Comparison of ENCODE assay signal across 23 mouse cellular contexts in the genomic region with DNA sequence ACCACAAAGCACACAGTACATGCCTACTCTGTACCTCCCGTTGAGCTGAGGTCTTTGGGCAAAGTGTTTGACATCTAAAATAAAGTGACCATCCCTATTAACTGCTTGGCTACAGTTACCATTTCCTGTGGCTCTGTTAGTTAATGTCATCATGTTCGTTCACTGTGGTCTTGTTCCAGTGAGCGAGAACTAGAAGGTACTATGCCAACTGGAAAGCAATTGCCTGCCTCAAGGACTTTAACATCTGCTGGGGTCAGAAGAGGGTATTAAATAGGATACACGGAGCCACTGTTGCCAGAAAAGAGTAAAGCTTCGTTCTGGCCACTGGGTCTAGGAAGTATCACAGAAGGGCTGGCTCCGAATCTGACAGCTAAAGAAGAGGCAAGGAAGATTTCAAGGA. TPM values are rescaled to one million over a fixed set of nuclear protein-coding genes. Genes with fewer than 3 reads are reported as not detected.
DNase-seq lines count a peak whose midpoint lies in the region; ATAC-seq lines count a peak whose summit lies in the region.
"Had no signal": no experiment of that assay in that cellular context is flagged by ENCODE, and none has a peak within 500 bp of the region (broad histone marks: within the 10 kb centered on the region; RNA-seq: fewer than 3 reads in every experiment).

No protein-coding gene starts in this region.

- 80% methylated on average over 6 of the region's 6 CpGs for WGBS in hindbrain, embryonic 16.5 days
- WGBS in hindbrain, embryonic 11.5 days: 85% methylated on average over 6 of the region's 6 CpGs

- peak; percentile 37; the same call in 1 of the 2 replicates for ATAC-seq in hindbrain, embryonic 16.5 days
- no peak for ATAC-seq in hindbrain, embryonic 11.5 days (ENCODE audit: low FRiP score)
- ATAC-seq: activated CD4-positive, CD25-positive, alpha-beta regulatory T cell, adult 4 months; forebrain, embryonic 13.5 days; forebrain, embryonic 16.5 days; intestine, postnatal 0 days had no signal

- H3K9ac ChIP-seq in hindbrain, embryonic 16.5 days (ENCODE audit: low read depth, low read length): no peak overlapping the region
- H3K9ac ChIP-seq in hindbrain, embryonic 11.5 days (ENCODE audit: low read depth, low read length): no peak overlapping the region
- H3K9ac ChIP-seq: forebrain, embryonic 13.5 days; hindbrain, embryonic 14.5 days had no signal

- H3K9me3 ChIP-seq in hindbrain, embryonic 16.5 days (ENCODE audit: control insufficient read depth, low read length): no peaks in the 10 kb centered on the region
- H3K9me3 ChIP-seq in hindbrain, embryonic 11.5 days (ENCODE audit: control insufficient read depth, low read length): no peaks in the 10 kb centered on the region
- H3K9me3 ChIP-seq: forebrain, embryonic 10.5 days; forebrain, embryonic 13.5 days; hindbrain, embryonic 10.5 days had no signal

- H3K36me3 ChIP-seq in hindbrain, embryonic 16.5 days (ENCODE audit: control insufficient read depth, insufficient read depth, low read length): no peaks in the 10 kb centered on the region
- no peaks in the 10 kb centered on the region for H3K36me3 ChIP-seq in hindbrain, embryonic 11.5 days (ENCODE audit: control insufficient read depth, insufficient read depth, low read length)
- H3K36me3 ChIP-seq: forebrain, embryonic 10.5 days; hindbrain, embryonic 10.5 days had no signal

- no peak overlapping the region for H3K4me3 ChIP-seq in hindbrain, embryonic 16.5 days (ENCODE audit: low read length)
- no peak overlapping the region for H3K4me3 ChIP-seq in hindbrain, embryonic 11.5 days (ENCODE audit: low read depth, low read length)
- H3K4me3 ChIP-seq: forebrain, embryonic 10.5 days; forebrain, embryonic 13.5 days; heart, adult 2 months; hindbrain, embryonic 10.5 days had no signal

- DNase-seq in cerebellum, postnatal 10 days: peak; percentile 16 to 32
- DNase-seq in cerebellum, adult 11 months: no peak
- DNase-seq in gastrocnemius, postnatal 25 days: peak; percentile 28
- DNase-seq in gastrocnemius, adult 18-20 months (ENCODE audit: low spot score): no peak
- DNase-seq in hindbrain, embryonic 11.5 days (ENCODE audit: low spot score): no peak
- peak; percentile 12 for DNase-seq in lung, postnatal 10 days
- no peak for DNase-seq in lung, postnatal 4 days
- DNase-seq: adrenal gland, adult 8-10 months; adrenal gland, postnatal 25 days; cerebellum, adult 18-20 months; cerebellum, adult 9-10 months; cerebellum, postnatal 36 days; gastrocnemius, postnatal 10 days; heart, adult 2 months had no signal

- no peak overlapping the region for H3K27ac ChIP-seq in hindbrain, embryonic 16.5 days (ENCODE audit: low read depth, low read length)
- no peak overlapping the region for H3K27ac ChIP-seq in hindbrain, embryonic 11.5 days (ENCODE audit: low read depth, low read length)
- H3K27ac ChIP-seq: forebrain, embryonic 10.5 days; forebrain, embryonic 13.5 days; heart, adult 2 months; hindbrain, embryonic 10.5 days; hindbrain, embryonic 14.5 days had no signal

- H3K4me2 ChIP-seq in hindbrain, embryonic 16.5 days (ENCODE audit: low read length): no peak overlapping the region
- no peak overlapping the region for H3K4me2 ChIP-seq in hindbrain, embryonic 11.5 days (replicated peaks; ENCODE audit: low read depth, low read length)
- H3K4me2 ChIP-seq: forebrain, embryonic 13.5 days; heart, embryonic 11.5 days; hindbrain, embryonic 14.5 days had no signal

- no peaks in the 10 kb centered on the region for H3K27me3 ChIP-seq in hindbrain, embryonic 16.5 days (replicated peaks; ENCODE audit: control insufficient read depth, insufficient read depth, low read length)
- H3K27me3 ChIP-seq in hindbrain, embryonic 11.5 days (ENCODE audit: control insufficient read depth, insufficient read depth, low read length): no peaks in the 10 kb centered on the region
- H3K27me3 ChIP-seq: forebrain, embryonic 13.5 days had no signal

- H3K4me1 ChIP-seq in hindbrain, embryonic 16.5 days (ENCODE audit: control insufficient read depth, insufficient read depth, low read depth, low read length): peaks cover 3% of the 10 kb centered on the region; the same call in 1 of the 2 replicates
- H3K4me1 ChIP-seq in hindbrain, embryonic 11.5 days (replicated peaks; ENCODE audit: control insufficient read depth, insufficient read depth, low read length): no peaks in the 10 kb centered on the region
- H3K4me1 ChIP-seq: forebrain, embryonic 13.5 days; hindbrain, embryonic 10.5 days had no signal

RNA-seq across cellular contexts. Expression of gene Tmtc1, which starts 23.8 kb away (rescaled TPM):
- total RNA-seq in gastrocnemius, postnatal 25 days (2021): 10 to 100 TPM; 64.0 to 64.8 TPM
- 10 to 100 TPM; 59.2 to 63.1 TPM for total RNA-seq in gastrocnemius, adult 18-20 months (2021)
- polyA plus RNA-seq in hindbrain, embryonic 16.5 days (2015; fragmentation: Nextera tagmentation; extraction: Ambion mirVana): 2.4 and 2.9 TPM in 2 replicates
- polyA plus RNA-seq in hindbrain, embryonic 11.5 days (2014; fragmentation: Nextera tagmentation; extraction: Ambion mirVana): 0.74 and 1.1 TPM in 2 replicates

Comparison
In these comparisons a context has a peak if more than half of its experiments do, and no peak if none do; other contexts are left out.
1. DNase-seq: peak in cerebellum, postnatal 10 days (2 of 2), gastrocnemius, postnatal 25 days (single experiment) and lung, postnatal 10 days (single experiment); none in cerebellum, adult 11 months (single experiment), gastrocnemius, adult 18-20 months (single experiment), hindbrain, embryonic 11.5 days (single experiment) and lung, postnatal 4 days (0 of 2).